Mouse (Mus musculus) neural tube, embryonic 14.5 days (tissue): ENCODE results near the gene Smim26. TPM values are rescaled to one million over a fixed set of nuclear protein-coding genes. Genes with fewer than 3 reads are reported as not detected.

Experiments
- ATAC-seq: fragments of 200-750 bp; cut with Nextera tagmentation; 2 replicates; pipeline ENCODE4 v1.8.0; 2017; ENCODE audit warnings: low read depth, mild to moderate bottlenecking, moderate TSS enrichment, moderate library complexity
- H3K27ac ChIP-seq: fragments of 300-500 bp; sonication (generic); 2 replicates; pipeline ENCODE4 v1.5.1; 2014; ENCODE audit warnings: low read depth, mild to moderate bottlenecking, control low read depth, low read length, moderate library complexity, mixed read lengths
- H3K27me3 ChIP-seq: fragments of 300-500 bp; sonication (generic); 2 replicates; pipeline ENCODE4 v1.6.1; 2014; ENCODE audit warnings: low read length; ENCODE audit not compliant: control insufficient read depth, insufficient read depth
- H3K36me3 ChIP-seq: fragments of 300-500 bp; sonication (generic); 2 replicates; pipeline ENCODE4 v1.6.1; 2014; ENCODE audit warnings: low read length, mixed read lengths; ENCODE audit not compliant: control insufficient read depth, insufficient read depth
- H3K4me1 ChIP-seq: fragments of 300-500 bp; sonication (generic); 2 replicates; pipeline ENCODE4 v1.6.1; 2014; ENCODE audit warnings: low read length; ENCODE audit not compliant: control insufficient read depth, insufficient read depth
- H3K4me2 ChIP-seq: fragments of 300-500 bp; sonication (generic); 2 replicates; pipeline ENCODE4 v1.6.1; 2014; ENCODE audit warnings: mild to moderate bottlenecking, low read depth, low read length, control low read depth
- H3K4me3 ChIP-seq: fragments of 300-500 bp; sonication (generic); 2 replicates; pipeline ENCODE4 v1.5.1; 2014; ENCODE audit warnings: low read depth, low read length, control low read depth, mixed read lengths
- H3K9ac ChIP-seq: fragments of 300-500 bp; sonication (generic); replicated peaks from 2 replicates; pipeline ENCODE4 v1.6.1; 2014; ENCODE audit warnings: low read depth, mild to moderate bottlenecking, control low read depth, low read length, mixed read lengths
- H3K9me3 ChIP-seq: fragments of 300-500 bp; sonication (generic); 2 replicates; pipeline ENCODE4 v1.6.1; 2016; ENCODE audit warnings: low read length; ENCODE audit not compliant: control insufficient read depth
- WGBS: fragments of 180-500 bp; shearing (Covaris S2); extraction: QIAGEN DNeasy Blood & Tissue Kit; methylation state at CpG from one replicate; pipeline ENCODE4 v1.1.7; 2014; 5-methylcytosine and 5-hydroxymethylcytosine counted together
- polyA plus RNA-seq: library from polyadenylated mRNA; unstranded; fragments of >200 nt; fragmentation: Nextera tagmentation; extraction: Ambion mirVana; gene quantifications from 2 replicates; pipeline ENCODE4 v1.2.1, GENCODE M21; 2014

Smim26 gene
- polyA plus RNA-seq, 1 experiment from 2014 or later = 80.4 TPM

DNA sequence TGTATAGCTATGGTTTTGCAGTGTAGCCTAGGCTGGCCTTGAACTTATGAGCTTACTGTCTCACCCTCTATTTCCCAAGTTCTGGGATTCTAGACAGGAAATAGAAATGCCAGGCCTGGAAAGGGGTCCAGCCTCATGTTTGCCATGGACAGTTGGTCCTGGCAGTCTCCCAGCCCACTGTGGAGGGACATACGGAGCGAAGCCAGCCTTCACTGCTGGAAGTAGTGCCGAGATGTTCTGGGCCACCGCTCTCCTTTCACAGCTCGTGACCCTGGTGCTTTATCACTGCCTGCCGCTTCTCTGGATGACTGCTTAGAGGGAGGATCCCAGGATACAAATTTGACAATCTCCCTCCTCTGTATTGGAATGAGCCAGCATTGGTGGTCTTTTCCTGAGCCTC is 27.6 kb downstream of the Smim26 start:
- Histone ChIP-seq H3K36me3 (no peaks in the 10 kb centered on the region), H3K27ac (no peak overlapping the region), H3K4me1 (no peaks in the 10 kb centered on the region), H3K4me3 (no peak overlapping the region), H3K9me3 (no peaks in the 10 kb centered on the region), H3K27me3 (no peaks in the 10 kb centered on the region), H3K4me2 (no peak overlapping the region), H3K9ac (no peak overlapping the region)
- ATAC-seq = no peak; the same call in 1 of the 2 replicates
- 52% methylated on average over 6 of the region's 6 CpGs for WGBS

DNA sequence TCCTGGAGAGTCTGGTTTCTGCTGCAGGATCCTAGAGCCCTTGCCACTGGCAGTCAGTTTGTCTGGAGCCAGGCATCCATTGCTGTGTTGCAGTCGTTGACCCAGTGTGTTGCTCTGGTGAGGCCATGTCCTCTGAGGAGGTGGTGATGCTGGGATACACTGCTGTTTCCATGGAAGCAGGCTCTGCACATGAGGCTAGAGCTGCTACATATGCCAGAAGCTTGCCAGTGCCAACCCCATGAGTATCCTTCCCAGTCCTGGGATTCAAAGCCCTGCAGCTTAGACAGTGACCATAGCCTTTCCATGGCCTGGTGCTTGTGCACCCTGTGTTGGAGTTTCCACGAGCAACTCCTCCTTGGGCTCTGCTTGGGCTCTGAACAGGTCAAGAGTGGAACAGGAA is 39.7 kb downstream of the Smim26 start:
- H3K9me3 ChIP-seq = no peaks in the 10 kb centered on the region
- no peak overlapping the region for H3K4me3 ChIP-seq
- H3K4me1 ChIP-seq = no peaks in the 10 kb centered on the region
- H3K4me2 ChIP-seq = no peak overlapping the region
- no peaks in the 10 kb centered on the region for H3K36me3 ChIP-seq
- 88% methylated on average over 2 of the region's 2 CpGs for WGBS
- peak overlapping the region; percentile 2; the same call in 1 of the 2 replicates for H3K27ac ChIP-seq
- no peak for ATAC-seq
- no peaks in the 10 kb centered on the region for H3K27me3 ChIP-seq
- no peak overlapping the region for H3K9ac ChIP-seq

DNA sequence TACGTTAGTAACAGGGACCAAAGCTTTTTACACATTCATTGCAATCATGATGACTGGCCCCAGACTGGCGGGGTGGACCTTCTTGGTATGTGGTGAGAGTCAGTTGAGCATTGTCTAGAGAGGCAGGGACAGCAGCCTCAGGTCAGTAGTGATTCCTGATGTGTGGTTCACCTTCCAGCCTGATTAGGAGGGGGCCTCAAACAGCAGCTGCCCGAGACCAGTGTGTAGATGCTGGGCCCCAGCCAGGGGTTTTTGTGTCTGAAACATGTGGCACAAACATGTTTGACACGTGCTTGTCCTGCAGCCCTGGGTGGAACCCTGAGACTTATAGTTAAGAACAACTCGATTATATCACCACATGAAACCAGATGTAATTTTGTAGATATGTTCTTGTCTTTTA is 40.4 kb downstream of the Smim26 start:
- Histone ChIP-seq H3K36me3 (no peaks in the 10 kb centered on the region), H3K9me3 (no peaks in the 10 kb centered on the region), H3K9ac (no peak overlapping the region), H3K4me3 (no peak overlapping the region), H3K27me3 (no peaks in the 10 kb centered on the region), H3K4me2 (no peak overlapping the region), H3K4me1 (no peaks in the 10 kb centered on the region), H3K27ac (peak overlapping the region; percentile 25; the same call in 1 of the 2 replicates)
- 63% methylated on average over 5 of the region's 5 CpGs for WGBS
- 0 out of 2 replicates have a peak, but pooled peaks have one; percentile 25 for ATAC-seq

DNA sequence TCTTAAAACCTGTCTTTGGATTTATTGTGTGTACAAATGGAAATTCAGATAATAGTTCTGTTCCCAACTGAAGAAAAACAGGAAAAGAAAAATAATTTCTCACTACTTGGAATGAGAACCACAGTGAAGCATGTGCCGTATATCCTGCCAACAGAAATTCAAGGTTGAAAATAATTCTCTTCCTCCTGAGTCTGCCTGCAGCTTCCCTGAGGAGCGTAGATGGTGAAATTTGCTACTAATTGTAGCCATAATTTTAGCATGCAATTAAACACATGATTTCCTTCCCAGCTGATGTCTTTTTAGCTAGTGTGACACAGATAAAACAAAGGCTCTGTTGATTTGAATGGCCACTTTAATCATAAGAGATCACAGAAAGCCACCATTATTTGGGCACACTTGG is 40.9 kb downstream of the Smim26 start:
- no peaks in the 10 kb centered on the region for H3K9me3 ChIP-seq
- no peak overlapping the region for H3K4me3 ChIP-seq
- H3K4me2 ChIP-seq = no peak overlapping the region
- no peaks in the 10 kb centered on the region for H3K27me3 ChIP-seq
- H3K4me1 ChIP-seq = no peaks in the 10 kb centered on the region
- no peak overlapping the region for H3K9ac ChIP-seq
- ATAC-seq = peak; percentile 50
- 43% methylated on average over 2 of the region's 2 CpGs for WGBS
- peak overlapping the region; percentile 53; the same call in 1 of the 2 replicates for H3K27ac ChIP-seq
- H3K36me3 ChIP-seq = no peaks in the 10 kb centered on the region

DNA sequence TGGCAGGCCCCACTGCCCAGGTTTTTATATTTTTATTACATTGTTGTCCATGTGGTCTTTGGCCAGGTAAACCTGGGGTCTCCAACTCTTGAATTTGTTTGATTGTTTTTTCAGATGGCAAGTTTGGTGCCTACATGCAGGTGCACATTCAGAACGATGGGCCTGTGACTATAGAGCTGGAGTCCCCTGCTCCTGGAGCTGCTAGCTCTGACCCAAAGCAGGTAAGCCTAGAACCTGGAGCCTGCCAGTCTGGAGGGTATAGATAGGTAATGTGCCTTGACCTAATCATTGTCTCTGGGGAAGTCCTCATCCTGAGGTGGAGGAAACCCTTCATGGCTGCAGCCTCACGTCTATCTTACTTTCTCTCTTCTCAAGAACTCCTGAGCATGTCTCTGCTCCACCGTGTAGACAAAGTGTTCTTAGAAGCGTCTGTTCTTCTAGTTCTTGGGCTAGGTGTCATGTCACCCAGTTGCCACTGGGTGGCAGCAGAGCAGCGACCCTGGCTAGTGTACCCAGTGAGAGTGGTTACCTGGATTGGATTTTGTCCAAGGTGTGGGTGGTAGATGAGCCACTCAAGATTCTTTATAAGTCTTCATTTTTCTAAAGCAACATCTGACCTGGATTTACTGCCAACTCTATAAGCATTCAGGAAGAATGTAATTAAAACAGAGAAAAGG is 41.9 kb downstream of the Smim26 start:
- no peaks in the 10 kb centered on the region for H3K27me3 ChIP-seq
- peak overlapping the region; percentile 53; the same call in 1 of the 2 replicates for H3K27ac ChIP-seq
- H3K4me2 ChIP-seq = no peak overlapping the region
- no peak overlapping the region for H3K4me3 ChIP-seq
- H3K9ac ChIP-seq = no peak overlapping the region
- no peaks in the 10 kb centered on the region for H3K36me3 ChIP-seq
- peak; percentile 67 for ATAC-seq
- H3K9me3 ChIP-seq = no peaks in the 10 kb centered on the region
- WGBS = 18% methylated on average over 5 of the region's 5 CpGs
- no peaks in the 10 kb centered on the region for H3K4me1 ChIP-seq

DNA sequence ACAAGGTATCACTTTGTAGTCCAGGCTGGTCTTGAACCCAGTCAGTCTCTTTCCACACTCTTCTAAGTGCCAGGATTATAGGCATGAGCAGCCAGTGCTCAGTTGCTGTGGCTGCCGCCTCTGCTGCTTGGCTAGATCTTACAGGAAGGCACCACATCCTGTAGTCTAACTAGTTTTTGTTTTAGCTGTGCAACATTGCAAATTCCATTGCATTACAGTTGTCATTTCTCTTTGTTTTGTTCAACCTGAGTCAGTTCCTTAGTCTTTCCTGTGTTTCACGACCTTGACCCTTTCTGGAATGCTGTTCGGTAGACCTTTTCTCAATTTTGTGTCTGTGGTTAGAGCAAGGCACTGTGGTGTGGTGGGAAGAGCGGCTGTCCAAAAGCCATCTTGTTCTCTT is 43.4 kb downstream of the Smim26 start:
- H3K4me1 ChIP-seq = no peaks in the 10 kb centered on the region
- no peak overlapping the region for H3K27ac ChIP-seq
- no peaks in the 10 kb centered on the region for H3K36me3 ChIP-seq
- no peak overlapping the region for H3K4me2 ChIP-seq
- no peak overlapping the region for H3K4me3 ChIP-seq
- ATAC-seq = no peak
- no peaks in the 10 kb centered on the region for H3K27me3 ChIP-seq
- no peak overlapping the region for H3K9ac ChIP-seq
- H3K9me3 ChIP-seq = no peaks in the 10 kb centered on the region
- 84% methylated on average over 4 of the region's 4 CpGs for WGBS

DNA sequence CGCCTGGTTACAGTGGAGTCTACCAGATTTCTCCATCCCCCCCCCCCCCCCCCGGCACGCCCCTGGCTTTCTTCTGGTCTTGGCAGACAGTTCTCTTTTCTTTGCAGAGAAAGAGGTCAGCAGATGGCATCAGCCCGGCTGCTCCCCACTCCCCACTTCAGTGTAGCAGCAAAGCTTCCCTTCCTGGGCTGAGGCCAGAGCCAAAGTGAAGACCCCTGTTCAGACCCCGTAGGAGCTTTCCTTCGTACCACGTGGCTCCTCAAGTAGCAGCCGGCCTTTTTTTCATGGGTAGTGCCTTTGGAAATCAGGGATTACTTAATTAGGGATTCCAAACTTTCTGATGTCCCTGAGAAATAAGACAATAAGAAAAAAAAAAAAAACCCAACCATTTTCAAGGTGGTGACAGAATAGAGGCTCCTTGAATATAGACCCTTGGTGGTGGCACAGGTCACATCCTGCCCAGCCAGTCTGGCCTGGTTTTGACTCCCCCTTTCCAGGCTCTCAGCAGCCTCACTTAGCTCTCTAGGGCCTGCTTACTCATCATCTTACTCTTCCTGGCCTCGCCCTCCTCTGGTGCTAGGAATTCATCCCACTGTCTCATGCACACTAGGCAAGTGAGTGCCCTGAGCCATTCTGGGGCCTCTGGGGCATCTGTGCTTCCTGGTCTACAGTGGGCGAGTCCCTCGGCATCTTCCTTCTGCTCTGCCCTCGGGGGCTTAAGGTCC is 44.0 kb downstream of the Smim26 start:
- WGBS = 70% methylated on average over 12 of the region's 12 CpGs

DNA sequence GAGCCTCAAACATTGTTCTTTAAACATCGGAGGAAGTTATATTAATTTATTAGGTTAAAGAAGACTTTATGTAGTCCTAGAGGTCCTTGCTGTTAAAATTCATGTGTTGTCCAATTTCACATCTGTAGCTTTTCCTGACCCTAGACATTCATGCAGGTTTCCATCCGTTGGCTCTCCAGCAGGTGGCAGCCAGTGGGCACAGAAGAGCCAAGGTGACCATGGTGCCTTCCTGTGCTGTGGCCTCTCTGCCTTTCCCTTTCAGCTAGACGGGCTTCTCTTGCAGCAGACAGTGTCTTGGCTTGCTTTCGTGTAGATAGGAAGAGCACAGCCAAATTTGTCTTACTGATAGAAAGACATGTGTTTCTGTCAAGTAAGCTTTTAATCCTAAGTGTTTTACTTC is 44.9 kb downstream of the Smim26 start:
- Histone ChIP-seq H3K9ac (no peak overlapping the region), H3K27ac (no peak overlapping the region), H3K9me3 (no peaks in the 10 kb centered on the region), H3K4me2 (no peak overlapping the region), H3K36me3 (no peaks in the 10 kb centered on the region), H3K27me3 (no peaks in the 10 kb centered on the region), H3K4me3 (no peak overlapping the region), H3K4me1 (no peaks in the 10 kb centered on the region)
- no peak for ATAC-seq
- WGBS = 65% methylated on average over 4 of the region's 4 CpGs

More for the DNA sequence above, 44.0 kb downstream of the Smim26 start:
- Histone ChIP-seq H3K4me1 (no peaks in the 10 kb centered on the region), H3K4me2 (no peak overlapping the region), H3K36me3 (no peaks in the 10 kb centered on the region), H3K9ac (no peak overlapping the region), H3K27me3 (no peaks in the 10 kb centered on the region), H3K4me3 (no peak overlapping the region), H3K27ac (no peak overlapping the region), H3K9me3 (no peaks in the 10 kb centered on the region)
- no peak for ATAC-seq

DNA sequence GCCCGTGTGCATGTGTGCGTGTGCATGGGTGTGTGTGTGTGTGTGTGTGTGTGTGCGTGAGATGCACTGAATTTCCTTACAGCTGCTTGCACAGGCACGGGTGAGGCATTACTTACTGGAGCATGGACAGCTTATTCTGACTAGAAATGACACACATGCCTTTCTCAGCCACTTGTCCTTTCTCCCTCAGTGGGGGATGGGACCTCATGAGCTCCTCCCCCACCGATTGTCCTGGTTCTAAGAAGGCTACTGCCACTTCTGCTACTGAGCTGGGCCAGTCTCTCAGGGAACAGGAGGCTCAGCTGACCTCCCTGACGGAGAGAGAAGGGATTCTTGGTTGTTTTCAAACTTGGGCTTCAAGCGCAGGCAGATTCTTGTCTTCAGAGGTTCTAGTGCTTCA is 46.2 kb downstream of the Smim26 start:
- Histone ChIP-seq H3K9me3 (no peaks in the 10 kb centered on the region), H3K27me3 (no peaks in the 10 kb centered on the region), H3K4me2 (no peak overlapping the region), H3K4me1 (no peaks in the 10 kb centered on the region), H3K36me3 (no peaks in the 10 kb centered on the region), H3K9ac (no peak overlapping the region), H3K27ac (no peak overlapping the region), H3K4me3 (no peak overlapping the region)
- WGBS = 69% methylated on average over 7 of the region's 7 CpGs
- no peak for ATAC-seq
